Mouse (Mus musculus) hindbrain, postnatal 0 days (tissue): ENCODE measurements at regions not wholly inside any gene's neighbourhood (a gene's known extent, or its start where the extent isn't known, plus 50 kb on each side); places are given as distances from the start of the nearest gene placed in this dataset.

ENCODE experiments used
- ATAC-seq: fragments of 200-750 bp; cut with Nextera tagmentation; 2 replicates; pipeline ENCODE4 v1.8.0; 2017; ENCODE audit warnings: mild to moderate bottlenecking, moderate TSS enrichment, moderate library complexity
- DNase-seq: peaks from one replicate; pipeline ENCODE4 v3.0.0-alpha.2; 2015; ENCODE audit warnings: low spot score
- H3K27ac ChIP-seq: fragments of 300-500 bp; sonication (generic); 2 replicates; pipeline ENCODE4 v1.5.1; 2014; ENCODE audit warnings: mild to moderate bottlenecking
- H3K27me3 ChIP-seq: fragments of 300-500 bp; sonication (generic); 2 replicates; pipeline ENCODE4 v1.6.1; 2014; ENCODE audit warnings: low read length, mixed read lengths; ENCODE audit not compliant: insufficient read depth
- H3K36me3 ChIP-seq: fragments of 300-500 bp; sonication (generic); 2 replicates; pipeline ENCODE4 v1.6.1; 2014; ENCODE audit warnings: low read length, mixed read lengths; ENCODE audit not compliant: insufficient read depth
- H3K4me1 ChIP-seq: fragments of 300-500 bp; sonication (generic); 2 replicates; pipeline ENCODE4 v1.6.1; 2014; ENCODE audit warnings: antibody characterized with exemption, low read length, mixed read lengths; ENCODE audit not compliant: insufficient read depth
- H3K4me2 ChIP-seq: fragments of 300-500 bp; sonication (generic); 2 replicates; pipeline ENCODE4 v1.6.1; 2014; ENCODE audit warnings: low read depth, mild to moderate bottlenecking, low read length, moderate library complexity, mixed read lengths
- H3K4me3 ChIP-seq: fragments of 300-500 bp; sonication (generic); 2 replicates; pipeline ENCODE4 v1.5.1; 2014; ENCODE audit warnings: low read length
- H3K9ac ChIP-seq: fragments of 300-500 bp; sonication (generic); replicated peaks from 2 replicates; pipeline ENCODE4 v1.6.1; 2014; ENCODE audit warnings: mild to moderate bottlenecking, low read length, moderate library complexity, mixed read lengths
- H3K9me3 ChIP-seq: fragments of 300-500 bp; sonication (generic); 2 replicates; pipeline ENCODE4 v1.6.1; 2016; ENCODE audit warnings: low read length, mixed read lengths
- CTCF ChIP-seq: IDR thresholded peaks from 2 replicates; pipeline ENCODE4 v1.5.1; 2016; ENCODE audit warnings: antibody characterized with exemption, control low read depth, low read depth
- WGBS: fragments of 180-500 bp; shearing (Covaris S2); extraction: QIAGEN DNeasy Blood & Tissue Kit; methylation state at CpG from one replicate; pipeline ENCODE4 v1.1.7; 2014; 5-methylcytosine and 5-hydroxymethylcytosine counted together

GRCm38 (mm10) chr7:70735591-70735990, 369.1 kb upstream of the Nr2f2 start:
- TF ChIP-seq CTCF: no peak
- H3K27ac ChIP-seq: no peak overlapping the region
- H3K4me1 ChIP-seq: no peaks in the 10 kb centered on the region
- DNase-seq (no peak), ATAC-seq (no peak)
- no peaks in the 10 kb centered on the region for H3K9me3 ChIP-seq
- 98% methylated on average over 2 of the region's 2 CpGs for WGBS
- no peak overlapping the region for H3K9ac ChIP-seq
- H3K27me3 ChIP-seq: no peaks in the 10 kb centered on the region
- no peak overlapping the region for H3K4me2 ChIP-seq
- H3K4me3 ChIP-seq: no peak overlapping the region
- H3K36me3 ChIP-seq: no peaks in the 10 kb centered on the region

GRCm38 (mm10) chr7:70733501-70733900, 367.0 kb upstream of the Nr2f2 start:
- Histone ChIP-seq H3K4me2 (no peak overlapping the region), H3K36me3 (no peaks in the 10 kb centered on the region), H3K9me3 (no peaks in the 10 kb centered on the region), H3K27ac (no peak overlapping the region), H3K27me3 (no peaks in the 10 kb centered on the region), H3K9ac (no peak overlapping the region), H3K4me1 (no peaks in the 10 kb centered on the region), H3K4me3 (no peak overlapping the region)
- DNase-seq (no peak), ATAC-seq (no peak)
- TF ChIP-seq CTCF: no peak

- H3K4me2 ChIP-seq: no peak overlapping the region
- WGBS: 89% methylated on average over 8 of the region's 8 CpGs
- no peaks in the 10 kb centered on the region for H3K27me3 ChIP-seq
- no peak for DNase-seq
- no peaks in the 10 kb centered on the region for H3K9me3 ChIP-seq
- ATAC-seq: no peak
- no peaks in the 10 kb centered on the region for H3K36me3 ChIP-seq
- H3K4me3 ChIP-seq: no peak overlapping the region
- H3K4me1 ChIP-seq: no peaks in the 10 kb centered on the region
- no peak overlapping the region for H3K27ac ChIP-seq
- no peak overlapping the region for H3K9ac ChIP-seq
- TF ChIP-seq CTCF: no peak
Measured at GRCm38 (mm10) chr7:70729896-70730295, 363.4 kb upstream of the Nr2f2 start.

- Histone ChIP-seq H3K4me2 (peak overlapping the region; percentile 41; the same call in 1 of the 2 replicates), H3K27ac (no peak overlapping the region), H3K27me3 (no peaks in the 10 kb centered on the region), H3K9me3 (no peaks in the 10 kb centered on the region), H3K4me3 (no peak overlapping the region), H3K9ac (0 out of 2 replicates have a peak overlapping the region, but pooled peaks have one; percentile 15), H3K4me1 (no peaks in the 10 kb centered on the region), H3K36me3 (no peaks in the 10 kb centered on the region)
- peak; percentile 29 for DNase-seq
- no peak for ATAC-seq
- TF ChIP-seq CTCF: no peak
- WGBS: 50% methylated on average over 18 of the region's 18 CpGs
Measured at GRCm38 (mm10) chr7:70718149-70718765, 351.7 kb upstream of the Nr2f2 start.

DNA sequence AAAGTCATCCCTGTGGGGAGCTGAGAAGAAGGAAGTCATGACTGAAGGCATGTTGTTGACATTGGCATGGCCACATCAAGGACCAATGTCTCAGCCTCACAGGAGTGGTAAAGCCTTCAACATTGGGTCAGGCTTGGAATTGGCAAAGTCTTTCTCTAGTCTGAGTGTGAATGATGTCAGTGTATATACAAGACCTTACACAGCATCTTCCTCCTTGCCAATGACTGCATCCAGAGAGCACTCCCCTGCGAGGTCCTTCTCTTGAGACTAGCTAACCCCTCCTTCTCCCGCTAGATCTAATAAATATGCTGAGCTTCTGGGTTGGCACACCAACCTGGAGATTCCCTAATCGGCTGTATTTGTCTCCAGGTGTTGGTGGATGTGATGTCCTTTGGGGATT, 351.1 kb upstream of the Nr2f2 start:
- TF ChIP-seq CTCF: no peak
- DNase-seq: no peak
- WGBS: 93% methylated on average over 3 of the region's 3 CpGs
- H3K4me2 ChIP-seq: no peak overlapping the region
- no peaks in the 10 kb centered on the region for H3K36me3 ChIP-seq
- H3K27me3 ChIP-seq: no peaks in the 10 kb centered on the region
- no peak overlapping the region for H3K4me3 ChIP-seq
- ATAC-seq: no peak
- H3K9ac ChIP-seq: no peak overlapping the region
- H3K27ac ChIP-seq: no peak overlapping the region
- no peaks in the 10 kb centered on the region for H3K9me3 ChIP-seq
- H3K4me1 ChIP-seq: no peaks in the 10 kb centered on the region

- Histone ChIP-seq H3K27ac (no peak overlapping the region), H3K9ac (no peak overlapping the region), H3K27me3 (no peaks in the 10 kb centered on the region), H3K9me3 (no peaks in the 10 kb centered on the region), H3K4me2 (no peak overlapping the region), H3K4me3 (no peak overlapping the region), H3K36me3 (no peaks in the 10 kb centered on the region), H3K4me1 (no peaks in the 10 kb centered on the region)
- 90% methylated on average over 4 of the region's 4 CpGs for WGBS
- no peak for DNase-seq
- no peak for TF ChIP-seq CTCF
- no peak for ATAC-seq
Measured at GRCm38 (mm10) chr7:70716811-70717458, 350.4 kb upstream of the Nr2f2 start.

GRCm38 (mm10) chr7:70712141-70712540, 345.6 kb upstream of the Nr2f2 start:
- WGBS: 64% methylated on average over 6 of the region's 6 CpGs
- Histone ChIP-seq H3K4me3 (no peak overlapping the region), H3K9ac (no peak overlapping the region), H3K4me1 (no peaks in the 10 kb centered on the region), H3K27ac (no peak overlapping the region), H3K36me3 (no peaks in the 10 kb centered on the region), H3K4me2 (no peak overlapping the region), H3K27me3 (no peaks in the 10 kb centered on the region), H3K9me3 (no peaks in the 10 kb centered on the region)
- ATAC-seq (no peak), DNase-seq (no peak)
- TF ChIP-seq CTCF: no peak
